Mouse (Mus musculus) lung, adult 10 weeks (tissue): ENCODE results near the gene Lrrc23. TPM values are rescaled to one million over a fixed set of nuclear protein-coding genes. Genes with fewer than 3 reads are reported as not detected.

Experiments used
- polyA plus RNA-seq: library from polyadenylated mRNA; stranded (reverse); fragments of 350-450 nt; fragmentation: Illumina TruSeq; extraction: RNeasy Lipid Tissue Mini Kit (QIAGEN cat#74804); gene quantifications from one replicate; pipeline ENCODE4 v1.2.3, GENCODE M21; 2014; ENCODE audit warnings: low read depth, low replicate concordance; ENCODE audit not compliant: insufficient read depth

Lrrc23 gene
- 33.3 TPM for polyA plus RNA-seq

GRCm38 (mm10) chr6:124779222-124779983 lies at the start of gene Lrrc23:
TSS of gene Lrrc23 (minus strand) at chr6:124779727.

GRCm38 (mm10) chr6:124813933-124814332 lies 34.4 kb upstream of the Lrrc23 start, which contains the start of gene Tpi1:
TSS of gene Tpi1 (minus strand) at chr6:124814296.

GRCm38 (mm10) chr6:124808358-124809012 lies 29.0 kb upstream of the Lrrc23 start, which contains the start of gene Spsb2:
TSS of gene Spsb2 (plus strand) at chr6:124808661.

GRCm38 (mm10) chr6:124769101-124769765 lies 10.3 kb downstream of the Lrrc23 start, which contains the start of gene Eno2:
TSS of gene Eno2 (minus strand) at chr6:124769673.

DNA sequence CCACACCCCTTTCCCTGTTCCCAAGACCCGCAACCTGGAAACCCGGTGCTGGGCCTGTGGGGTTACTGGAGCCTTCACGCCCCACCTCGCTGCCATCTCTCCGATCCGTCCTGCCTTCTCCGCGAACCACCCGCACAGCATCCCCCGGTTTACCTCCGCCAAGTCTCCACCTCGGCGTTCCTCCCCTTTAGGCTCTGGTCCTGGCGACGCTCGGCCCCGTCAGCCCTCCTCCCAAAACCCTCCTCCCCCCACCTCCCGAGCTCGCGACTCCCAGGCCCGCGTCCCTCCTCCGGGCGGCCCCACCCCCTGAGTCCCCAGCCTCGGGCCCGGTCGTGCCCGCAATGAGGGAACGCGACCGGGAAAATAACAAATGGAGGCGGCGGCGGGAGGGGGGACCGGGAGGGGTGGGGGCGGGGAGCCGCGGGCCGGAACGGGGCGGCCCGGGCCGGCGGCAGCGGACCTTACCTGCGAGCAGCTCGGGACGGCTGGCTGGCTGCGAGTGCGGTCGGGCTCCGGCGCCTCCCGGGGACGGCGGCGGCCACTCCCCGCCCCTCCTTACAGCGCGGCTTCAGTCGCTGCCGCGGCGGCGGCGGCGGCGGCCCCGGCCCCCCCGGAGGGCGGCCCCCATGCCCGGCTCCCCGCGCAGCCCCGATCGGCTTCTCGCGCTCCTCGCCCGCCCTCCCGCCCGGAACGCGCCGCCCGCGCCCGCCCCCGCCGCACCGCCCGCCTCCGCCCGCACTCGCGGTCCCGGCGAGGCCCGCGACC lies 23.5 kb downstream of the Lrrc23 start, which contains the start of the genes Gm45234 and Atn1:
Gene Gm45234 (minus strand): TSS at position 191 of the 765 bp plus-strand sequence.
Gene Atn1 (minus strand): TSS at position 694 of the 765 bp plus-strand sequence.

DNA sequence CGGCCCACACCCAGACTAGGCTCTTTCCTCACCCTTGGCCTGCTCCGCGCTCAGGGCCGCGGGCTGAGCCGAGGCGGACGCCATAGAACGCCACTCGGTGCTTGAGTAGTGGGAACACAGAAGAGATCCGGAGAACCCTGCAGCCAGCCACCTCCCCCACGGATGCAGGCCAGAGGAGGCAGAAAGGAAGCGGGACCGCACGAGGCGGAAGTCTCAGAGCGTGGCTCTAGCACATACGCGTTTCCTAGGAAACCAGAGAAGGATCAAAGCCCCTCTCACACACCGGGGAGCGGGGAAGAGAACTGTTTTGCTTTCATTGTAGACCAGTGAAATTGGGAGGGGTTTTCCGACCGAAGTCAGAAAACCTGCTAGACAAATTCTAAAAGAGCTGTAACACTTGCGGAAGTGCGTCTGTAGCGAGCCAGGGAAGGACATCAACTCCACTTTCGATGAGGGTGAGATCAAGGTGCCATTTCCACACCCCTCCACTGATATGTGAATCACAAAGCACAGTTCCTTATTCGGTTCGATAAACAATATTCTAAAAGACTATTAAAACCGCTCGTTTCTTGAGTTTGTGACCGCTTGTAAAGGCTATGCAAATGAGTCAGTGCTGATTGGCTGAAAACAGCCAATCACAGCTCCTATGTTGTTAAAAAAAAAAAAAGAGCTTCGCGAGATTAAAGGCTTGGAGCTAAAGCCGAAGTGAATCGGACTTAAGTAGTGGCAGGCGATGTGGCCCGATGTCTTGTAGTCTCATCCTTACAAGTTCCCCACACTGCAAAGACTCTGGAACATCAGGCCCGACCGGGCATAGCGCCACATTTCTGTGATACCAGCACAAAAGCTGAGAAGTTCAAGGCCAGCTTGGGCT lies 38.4 kb downstream of the Lrrc23 start, which contains the start of gene Grcc10:
Gene Grcc10 (minus strand): TSS at position 487 of the 874 bp plus-strand sequence.

DNA sequence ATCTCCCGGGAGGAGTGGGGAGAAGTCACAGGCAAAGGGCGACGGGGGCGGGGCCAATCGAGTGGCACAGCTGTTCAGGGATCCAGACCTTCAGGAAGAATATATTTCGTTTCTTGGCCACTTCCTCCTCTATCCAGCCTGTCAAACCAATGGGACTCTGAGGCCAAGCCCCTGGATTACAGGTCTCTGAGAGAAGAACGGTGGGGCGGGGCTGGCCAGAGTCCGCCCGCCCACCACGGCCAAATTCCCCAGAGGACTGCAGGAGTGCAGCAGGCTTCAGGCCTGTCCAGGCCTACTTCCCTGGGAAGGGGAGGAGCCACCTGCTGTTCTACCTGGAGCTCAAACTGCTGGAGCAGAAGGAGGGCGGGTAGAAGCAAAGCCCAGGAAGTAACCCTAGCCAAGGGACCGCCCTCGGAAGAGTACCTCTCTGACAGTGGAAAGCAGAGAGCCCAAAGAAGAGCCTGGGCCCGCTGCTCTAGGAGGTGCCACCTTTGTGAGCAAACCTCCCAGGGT lies 41.0 kb downstream of the Lrrc23 start, which contains the start of gene Ptpn6:
Gene Ptpn6 (minus strand): TSS at position 204 of the 513 bp plus-strand sequence.

Other genes with a start within 250 kb of the Lrrc23 start
- gene C1s1, start 237.4 kb downstream of the Lrrc23 start, polyA plus RNA-seq, result 74.9 TPM
- gene C1rb, start 209.4 kb downstream of the Lrrc23 start, polyA plus RNA-seq, result not detected
- gene C1s2, start 143.6 kb downstream of the Lrrc23 start, polyA plus RNA-seq, result not detected
- gene Lpcat3, start 116.7 kb downstream of the Lrrc23 start, polyA plus RNA-seq, result 29.1 TPM
- gene Emg1, start 67.5 kb downstream of the Lrrc23 start, polyA plus RNA-seq, result 102 TPM
- 92.0 TPM for gene Phb2, start 67.4 kb downstream of the Lrrc23 start, polyA plus RNA-seq
- gene Ptpn6, start 41.0 kb downstream of the Lrrc23 start, polyA plus RNA-seq, result 42.2 TPM
- 242 TPM for gene Grcc10, start 38.4 kb downstream of the Lrrc23 start, polyA plus RNA-seq
- not detected for gene Gm45234, start 23.7 kb downstream of the Lrrc23 start, polyA plus RNA-seq
- gene Atn1, start 23.2 kb downstream of the Lrrc23 start, polyA plus RNA-seq, result 13.2 TPM
- gene Eno2, start 10.1 kb downstream of the Lrrc23 start, polyA plus RNA-seq, result 1.5 TPM
- gene Spsb2, start 28.9 kb upstream of the Lrrc23 start, polyA plus RNA-seq, result 15.0 TPM
- 125 TPM for gene Tpi1, start 34.6 kb upstream of the Lrrc23 start, polyA plus RNA-seq
- gene Usp5, start 49.8 kb upstream of the Lrrc23 start, polyA plus RNA-seq, result 35.8 TPM
- gene Cdca3, start 49.8 kb upstream of the Lrrc23 start, polyA plus RNA-seq, result 2.7 TPM
- gene Gnb3, start 60.5 kb upstream of the Lrrc23 start, polyA plus RNA-seq, result not detected
- gene P3h3, start 78.0 kb upstream of the Lrrc23 start, polyA plus RNA-seq, result 16.9 TPM
- gene Gpr162, start 84.3 kb upstream of the Lrrc23 start, polyA plus RNA-seq, result 0.08 TPM
- gene Cd4, start 108.5 kb upstream of the Lrrc23 start, polyA plus RNA-seq, result 2.3 TPM
- gene Lag3, start 132.0 kb upstream of the Lrrc23 start, polyA plus RNA-seq, result 1.4 TPM
- gene Ptms, start 140.4 kb upstream of the Lrrc23 start, polyA plus RNA-seq, result 863 TPM
- 166 TPM for gene Mlf2, start 151.7 kb upstream of the Lrrc23 start, polyA plus RNA-seq
- 66.9 TPM for gene Cops7a, start 185.8 kb upstream of the Lrrc23 start, polyA plus RNA-seq
- gene Pianp, start 217.0 kb upstream of the Lrrc23 start, polyA plus RNA-seq, result 0.85 TPM
- gene Zfp384, start 229.4 kb upstream of the Lrrc23 start, polyA plus RNA-seq, result 14.9 TPM